Mouse (Mus musculus) ES-Bruce4 (cell line): Measurements from ENCODE around the gene Bdh1. TPM values are rescaled to one million over a fixed set of nuclear protein-coding genes. Genes with fewer than 3 reads are reported as not detected.

Experiments used
- H3K27ac ChIP-seq: 2 replicates; pipeline ENCODE4 v1.5.1; 2012; ENCODE audit warnings: low read length, inconsistent platforms; ENCODE audit not compliant: insufficient read depth
- H3K27me3 ChIP-seq: 2 replicates; pipeline ENCODE4 v1.6.1; 2012; ENCODE audit warnings: mild to moderate bottlenecking, low read length, inconsistent platforms; ENCODE audit not compliant: control insufficient read depth, poor library complexity, insufficient read depth, severe bottlenecking
- H3K36me3 ChIP-seq: 2 replicates; pipeline ENCODE4 v1.6.1; 2012; ENCODE audit warnings: inconsistent platforms, mild to moderate bottlenecking, low read length, moderate library complexity; ENCODE audit not compliant: control insufficient read depth, poor library complexity, insufficient read depth, severe bottlenecking
- H3K4me1 ChIP-seq: one replicate; pipeline ENCODE4 v1.8.1; 2011; ENCODE audit warnings: low read length; ENCODE audit not compliant: control insufficient read depth, insufficient read depth
- H3K4me3 ChIP-seq: 2 replicates; pipeline ENCODE4 v1.5.1; 2011; ENCODE audit warnings: low read depth, mild to moderate bottlenecking, low read length
- H3K9ac ChIP-seq: 2 replicates; pipeline ENCODE4 v1.6.1; 2012; ENCODE audit warnings: low read depth, mild to moderate bottlenecking, inconsistent platforms; ENCODE audit not compliant: poor library complexity, severe bottlenecking
- H3K9me3 ChIP-seq: replicated peaks from 2 replicates; pipeline ENCODE4 v1.6.1; 2012; ENCODE audit warnings: mild to moderate bottlenecking, low read length, inconsistent platforms; ENCODE audit not compliant: control insufficient read depth, poor library complexity, insufficient read depth, severe bottlenecking
- CTCF ChIP-seq: IDR thresholded peaks from one replicate; pipeline ENCODE4 v1.8.1; 2011; ENCODE audit warnings: low read depth, low read length
- EP300 ChIP-seq: IDR thresholded peaks from 2 replicates; pipeline ENCODE4 v1.6.1; 2011; ENCODE audit warnings: low read depth, low read length; ENCODE audit not compliant: insufficient read depth
- POLR2A ChIP-seq: IDR thresholded peaks from one replicate; pipeline ENCODE4 v1.8.1; 2011; ENCODE audit warnings: low read length; ENCODE audit not compliant: insufficient read depth
- polyA plus RNA-seq: library from polyadenylated mRNA; stranded (reverse); fragments of >200 nt; gene quantifications from 2 replicates; pipeline ENCODE4 v1.2.4, GENCODE M21; 2011; ENCODE audit warnings: low read depth; ENCODE audit not compliant: missing spikeins, insufficient read depth, insufficient read length

Bdh1 gene
- polyA plus RNA-seq, 1 experiment = 14.4 TPM

GRCm38 (mm10) chr16:31444521-31444920, 22.4 kb downstream of the Bdh1 start:
- no peak for TF ChIP-seq POLR2A
- H3K9me3 ChIP-seq = no peaks in the 10 kb centered on the region
- no peaks in the 10 kb centered on the region for H3K4me1 ChIP-seq
- no peak overlapping the region for H3K27ac ChIP-seq
- no peaks in the 10 kb centered on the region for H3K36me3 ChIP-seq
- H3K9ac ChIP-seq = no peak overlapping the region
- H3K4me3 ChIP-seq = no peak overlapping the region
- no peaks in the 10 kb centered on the region for H3K27me3 ChIP-seq

- no peak for TF ChIP-seq POLR2A
- no peak for TF ChIP-seq CTCF
- TF ChIP-seq EP300 = no peak
- H3K4me1 ChIP-seq = no peaks in the 10 kb centered on the region
- no peaks in the 10 kb centered on the region for H3K27me3 ChIP-seq
- no peak overlapping the region for H3K9ac ChIP-seq
- no peak overlapping the region for H3K27ac ChIP-seq
- no peak overlapping the region for H3K4me3 ChIP-seq
- H3K36me3 ChIP-seq = no peaks in the 10 kb centered on the region
- no peaks in the 10 kb centered on the region for H3K9me3 ChIP-seq
Observed at GRCm38 (mm10) chr16:31446067-31446853, 24.2 kb downstream of the Bdh1 start.

- no peaks in the 10 kb centered on the region for H3K27me3 ChIP-seq
- no peak for TF ChIP-seq EP300
- no peak for TF ChIP-seq POLR2A
- TF ChIP-seq CTCF = no peak
- peaks cover 3% of the 10 kb centered on the region for H3K4me1 ChIP-seq
- no peak overlapping the region for H3K27ac ChIP-seq
- H3K9ac ChIP-seq = no peak overlapping the region
- no peak overlapping the region for H3K4me3 ChIP-seq
- no peaks in the 10 kb centered on the region for H3K36me3 ChIP-seq
- H3K9me3 ChIP-seq = no peaks in the 10 kb centered on the region
Observed at GRCm38 (mm10) chr16:31449973-31450372, 27.9 kb downstream of the Bdh1 start.

GRCm38 (mm10) chr16:31451235-31451634, 29.2 kb downstream of the Bdh1 start:
- H3K27ac ChIP-seq = no peak overlapping the region

GRCm38 (mm10) chr16:31452467-31452866, 30.4 kb downstream of the Bdh1 start:
- no peak overlapping the region for H3K27ac ChIP-seq
- H3K4me3 ChIP-seq = peak overlapping the region; percentile 31; the same call in 1 of the 2 replicates
- H3K36me3 ChIP-seq = no peaks in the 10 kb centered on the region
- no peaks in the 10 kb centered on the region for H3K27me3 ChIP-seq
- no peaks in the 10 kb centered on the region for H3K9me3 ChIP-seq
- peaks cover 3% of the 10 kb centered on the region for H3K4me1 ChIP-seq
- H3K9ac ChIP-seq = no peak overlapping the region
- TF ChIP-seq CTCF (no peak), POLR2A (no peak), EP300 (no peak)

More at GRCm38 (mm10) chr16:31451235-31451634, 29.2 kb downstream of the Bdh1 start:
- Histone ChIP-seq H3K36me3 (no peaks in the 10 kb centered on the region), H3K9me3 (no peaks in the 10 kb centered on the region), H3K9ac (no peak overlapping the region), H3K27me3 (no peaks in the 10 kb centered on the region), H3K4me1 (peaks cover 3% of the 10 kb centered on the region), H3K4me3 (no peak overlapping the region)
- TF ChIP-seq EP300 (no peak), CTCF (no peak), POLR2A (no peak)

- H3K27ac ChIP-seq = no peak overlapping the region
- no peaks in the 10 kb centered on the region for H3K27me3 ChIP-seq
- H3K36me3 ChIP-seq = no peaks in the 10 kb centered on the region
- H3K9ac ChIP-seq = no peak overlapping the region
- peaks cover 3% of the 10 kb centered on the region for H3K4me1 ChIP-seq
- no peak overlapping the region for H3K4me3 ChIP-seq
- no peaks in the 10 kb centered on the region for H3K9me3 ChIP-seq
- TF ChIP-seq CTCF = no peak
- no peak for TF ChIP-seq POLR2A
- no peak for TF ChIP-seq EP300
Observed at GRCm38 (mm10) chr16:31454013-31454412, 31.9 kb downstream of the Bdh1 start.
